Mouse (Mus musculus) midbrain, postnatal 0 days (tissue): ENCODE data around the gene Tulp2. TPM values are rescaled to one million over a fixed set of nuclear protein-coding genes. Genes with fewer than 3 reads are reported as not detected.

Experiments used
- ATAC-seq: fragments of 200-750 bp; cut with Nextera tagmentation; 2 replicates; pipeline ENCODE4 v1.8.0; 2017; ENCODE audit warnings: moderate number of reproducible peaks, mild to moderate bottlenecking, moderate TSS enrichment, moderate library complexity; ENCODE audit not compliant: low FRiP score
- DNase-seq: peaks from one replicate; pipeline ENCODE4 v3.0.0-alpha.2; 2015; ENCODE audit warnings: low spot score
- H3K27ac ChIP-seq: fragments of 300-500 bp; sonication (generic); 2 replicates; pipeline ENCODE4 v1.5.1; 2014; ENCODE audit warnings: low read depth, mild to moderate bottlenecking, low read length, mixed read lengths
- H3K27me3 ChIP-seq: fragments of 300-500 bp; sonication (generic); 2 replicates; pipeline ENCODE4 v1.6.1; 2014; ENCODE audit warnings: low read length, control low read depth, mixed read lengths; ENCODE audit not compliant: insufficient read depth
- H3K36me3 ChIP-seq: fragments of 300-500 bp; sonication (generic); 2 replicates; pipeline ENCODE4 v1.6.1; 2014; ENCODE audit warnings: low read length, control low read depth, mixed read lengths; ENCODE audit not compliant: insufficient read depth
- H3K4me1 ChIP-seq: fragments of 300-500 bp; sonication (generic); 2 replicates; pipeline ENCODE4 v1.6.1; 2014; ENCODE audit warnings: mild to moderate bottlenecking, control low read depth, antibody characterized with exemption, low read length, mixed read lengths; ENCODE audit not compliant: insufficient read depth
- H3K4me2 ChIP-seq: fragments of 300-500 bp; sonication (generic); 2 replicates; pipeline ENCODE4 v1.6.1; 2014; ENCODE audit warnings: low read depth, mild to moderate bottlenecking, low read length, mixed read lengths; ENCODE audit not compliant: poor library complexity, severe bottlenecking
- H3K4me3 ChIP-seq: fragments of 300-500 bp; sonication (generic); 2 replicates; pipeline ENCODE4 v1.5.1; 2014; ENCODE audit warnings: low read depth, mild to moderate bottlenecking, low read length, moderate library complexity
- H3K9ac ChIP-seq: fragments of 300-500 bp; sonication (generic); replicated peaks from 2 replicates; pipeline ENCODE4 v1.6.1; 2014; ENCODE audit warnings: mild to moderate bottlenecking, low read length, moderate library complexity, mixed read lengths; ENCODE audit not compliant: poor library complexity, severe bottlenecking
- H3K9me3 ChIP-seq: fragments of 300-500 bp; sonication (generic); 2 replicates; pipeline ENCODE4 v1.6.1; 2016; ENCODE audit warnings: low read length, control low read depth
- CTCF ChIP-seq: IDR thresholded peaks from 2 replicates; pipeline ENCODE4 v1.5.1; 2016; ENCODE audit warnings: antibody characterized with exemption, mild to moderate bottlenecking
- WGBS: fragments of 180-500 bp; shearing (Covaris S2); extraction: QIAGEN DNeasy Blood & Tissue Kit; methylation state at CpG from one replicate; pipeline ENCODE4 v1.1.7; 2014; 5-methylcytosine and 5-hydroxymethylcytosine counted together
- polyA plus RNA-seq: library from polyadenylated mRNA; unstranded; fragments of >200 nt; fragmentation: Nextera tagmentation; extraction: Ambion mirVana; gene quantifications from 2 replicates; pipeline ENCODE4 v1.2.1, GENCODE M21; 2015
- total RNA-seq: library from RNA; depleted of rRNA; stranded (reverse); fragments of >200 nt; gene quantifications from 2 replicates; pipeline ENCODE4 v1.2.3, GENCODE M21; 2014

Tulp2 gene
- total and polyA plus RNA-seq, 2 experiments from 2014 or later: 0.67 TPM; not detected in 1

GRCm38 (mm10) chr7:45507583-45507982 is 25.9 kb downstream of the Tulp2 start:
- Histone ChIP-seq H3K4me1 (peaks cover 8% of the 10 kb centered on the region; the same call in 1 of the 2 replicates), H3K36me3 (peaks cover 10% of the 10 kb centered on the region), H3K4me2 (no peak overlapping the region), H3K9me3 (no peaks in the 10 kb centered on the region), H3K4me3 (no peak overlapping the region), H3K27me3 (no peaks in the 10 kb centered on the region), H3K27ac (no peak overlapping the region), H3K9ac (no peak overlapping the region)
- TF ChIP-seq CTCF: no peak
- WGBS: 96% methylated on average over 6 of the region's 6 CpGs
- DNase-seq (no peak), ATAC-seq (no peak)

DNA sequence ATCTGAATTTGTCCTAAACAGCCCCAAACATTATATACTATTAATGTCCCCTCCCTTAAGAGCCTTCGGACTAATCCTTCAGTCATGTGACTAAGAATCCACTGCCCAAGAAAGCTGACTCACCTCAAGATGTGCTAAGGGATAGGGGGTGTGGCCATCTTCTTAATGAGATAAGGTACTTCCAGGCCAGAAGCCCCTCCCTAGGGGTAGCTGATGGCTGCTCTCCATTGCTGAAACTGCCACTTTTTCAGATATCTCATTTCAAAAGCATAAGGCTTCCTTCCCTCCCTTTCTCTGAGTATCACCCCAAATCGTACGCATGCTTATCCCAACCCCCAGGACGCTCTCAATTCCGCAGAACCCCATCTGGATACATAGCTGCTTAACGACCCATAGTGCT is 26.9 kb downstream of the Tulp2 start:
- Histone ChIP-seq H3K9me3 (no peaks in the 10 kb centered on the region), H3K4me1 (peaks cover 8% of the 10 kb centered on the region; the same call in 1 of the 2 replicates), H3K27ac (no peak overlapping the region), H3K27me3 (no peaks in the 10 kb centered on the region), H3K36me3 (peaks cover 5% of the 10 kb centered on the region; the same call in 1 of the 2 replicates), H3K4me3 (no peak overlapping the region), H3K9ac (no peak overlapping the region), H3K4me2 (peak overlapping the region; percentile 98; the same call in 1 of the 2 replicates)
- 84% methylated on average over 6 of the region's 6 CpGs for WGBS
- ATAC-seq (no peak), DNase-seq (no peak)
- no peak for TF ChIP-seq CTCF

GRCm38 (mm10) chr7:45509181-45509882 is 27.7 kb downstream of the Tulp2 start:
- peaks cover 5% of the 10 kb centered on the region; the same call in 1 of the 2 replicates for H3K36me3 ChIP-seq
- H3K27ac ChIP-seq: peak overlapping the region; percentile 79
- DNase-seq: no peak
- peak overlapping the region; percentile 69 for H3K9ac ChIP-seq
- TF ChIP-seq CTCF: no peak
- ATAC-seq: no peak; the same call in 1 of the 2 replicates
- H3K4me2 ChIP-seq: peak overlapping the region; percentile 98
- WGBS: 42% methylated on average over 19 of the region's 19 CpGs
- no peaks in the 10 kb centered on the region for H3K27me3 ChIP-seq
- H3K4me3 ChIP-seq: peak overlapping the region; percentile 53
- peaks cover 8% of the 10 kb centered on the region; the same call in 1 of the 2 replicates for H3K4me1 ChIP-seq
- H3K9me3 ChIP-seq: no peaks in the 10 kb centered on the region

DNA sequence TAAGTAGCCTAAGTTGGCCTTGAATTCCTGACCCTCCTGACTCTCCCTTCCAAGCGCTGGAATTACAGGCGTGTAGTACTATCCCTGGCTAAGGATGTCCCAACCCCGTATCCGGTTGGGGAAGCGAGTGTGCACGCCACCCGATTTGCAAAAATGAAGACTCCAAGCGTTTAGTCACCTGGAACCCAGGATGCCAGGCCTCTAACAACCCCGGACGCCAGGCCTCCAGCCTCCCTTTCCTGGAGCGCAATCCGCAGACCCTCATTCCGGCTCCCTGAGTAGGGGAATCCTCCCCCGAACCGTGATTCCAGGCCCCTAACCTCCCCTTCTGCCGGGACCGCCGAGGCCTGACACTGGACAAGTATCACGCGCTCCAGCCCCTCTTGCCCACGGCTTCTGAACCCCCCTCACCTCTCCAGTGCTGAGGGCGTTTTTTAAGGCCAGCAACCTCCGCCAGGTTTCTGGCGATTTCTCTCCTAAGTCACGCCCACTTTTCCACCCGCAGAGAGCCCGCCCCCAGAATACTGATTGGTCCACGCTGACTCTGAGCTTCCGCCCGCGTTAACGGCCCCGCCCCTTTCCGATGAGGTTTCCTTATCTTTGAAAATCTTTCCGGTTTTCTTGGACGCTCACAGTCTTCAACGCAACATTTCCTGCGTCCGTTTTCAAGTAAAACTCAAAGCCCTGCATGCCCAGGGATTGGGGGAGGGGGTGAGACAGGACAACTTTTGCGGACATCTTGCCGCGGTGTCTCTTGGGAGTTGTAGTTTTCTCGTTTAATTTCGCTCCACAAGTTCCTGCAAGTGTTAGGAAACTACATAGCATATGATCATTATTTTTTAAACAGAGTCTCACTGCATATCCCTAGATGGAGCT is 28.5 kb downstream of the Tulp2 start, which contains the start of gene Nucb1:
Gene Nucb1 (minus strand): TSS at position 495 of the 876 bp plus-strand sequence.
- under 1% methylated on average over 44 of the region's 44 CpGs for WGBS
- Histone ChIP-seq H3K9me3 (no peaks in the 10 kb centered on the region), H3K27ac (peak within 1 kb of the TSS; percentile 79), H3K27me3 (no peaks in the 10 kb centered on the region), H3K4me1 (peaks cover 8% of the 10 kb centered on the region; the same call in 1 of the 2 replicates), H3K36me3 (peaks cover 5% of the 10 kb centered on the region; the same call in 1 of the 2 replicates), H3K4me2 (peak within 1 kb of the TSS; percentile 98), H3K9ac (peak within 1 kb of the TSS; percentile 69), H3K4me3 (peak within 1 kb of the TSS; percentile 53)
- no peak for TF ChIP-seq CTCF
- DNase-seq (peak; percentile 95), ATAC-seq (peak; percentile 90)

DNA sequence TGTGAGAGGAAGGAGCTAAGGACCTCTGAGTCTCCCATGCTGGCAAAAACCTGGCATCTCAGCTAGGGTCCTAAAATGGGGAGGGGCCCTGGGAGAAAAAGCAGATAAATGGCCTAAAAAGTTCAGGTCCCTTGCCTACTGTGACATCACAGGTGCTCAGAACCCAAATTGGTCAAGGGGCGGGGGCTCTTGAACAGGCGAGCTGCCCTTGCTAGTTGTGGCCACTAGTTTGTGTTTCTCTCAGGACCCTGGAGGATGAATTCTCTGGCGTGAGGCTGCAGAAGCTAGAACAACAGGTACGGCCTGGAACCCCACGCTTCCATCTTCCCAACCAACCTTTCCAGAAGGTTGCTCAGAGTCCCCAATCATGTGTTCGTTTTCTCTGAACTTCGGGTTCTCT is 32.7 kb downstream of the Tulp2 start:
- H3K27me3 ChIP-seq: no peaks in the 10 kb centered on the region
- no peaks in the 10 kb centered on the region for H3K36me3 ChIP-seq
- no peak overlapping the region for H3K4me3 ChIP-seq
- H3K9me3 ChIP-seq: no peaks in the 10 kb centered on the region
- no peak for TF ChIP-seq CTCF
- DNase-seq: no peak
- no peak overlapping the region for H3K4me2 ChIP-seq
- ATAC-seq: no peak
- WGBS: 87% methylated on average over 7 of the region's 7 CpGs
- H3K4me1 ChIP-seq: 0 out of 2 replicates have a peak, but pooled peaks cover 3% of the 10 kb centered on the region
- H3K9ac ChIP-seq: no peak overlapping the region
- H3K27ac ChIP-seq: no peak overlapping the region
